Mouse (Mus musculus) liver, adult 2 months (tissue): ENCODE measurements at regions not wholly inside any gene's neighbourhood (a gene's known extent, or its start where the extent isn't known, plus 50 kb on each side); places are given as distances from the start of the nearest gene placed in this dataset.

Experiments
- DNase-seq: peaks from one replicate; pipeline ENCODE4 v3.0.0-alpha.2; 2011; ENCODE audit warnings: low read depth, low spot score; ENCODE audit errors: extremely low read depth
- H3K27ac ChIP-seq: fragments of 200-500 bp; replicated peaks from 2 replicates; pipeline ENCODE4 v1.5.1; 2012; ENCODE audit warnings: low read depth, mild to moderate bottlenecking, control low read depth, inconsistent platforms, low read length; ENCODE audit not compliant: insufficient read depth
- H3K27me3 ChIP-seq: fragments of 200-500 bp; 2 replicates; pipeline ENCODE4 v1.6.1; 2012; ENCODE audit warnings: mild to moderate bottlenecking, moderate library complexity, low read length, inconsistent platforms; ENCODE audit not compliant: control insufficient read depth, insufficient read depth
- H3K36me3 ChIP-seq: fragments of 200-500 bp; 2 replicates; pipeline ENCODE4 v1.6.1; 2012; ENCODE audit warnings: low read length, inconsistent platforms; ENCODE audit not compliant: control insufficient read depth, insufficient read depth
- H3K4me1 ChIP-seq: fragments of 200-500 bp; 2 replicates; pipeline ENCODE4 v1.6.1; 2011; ENCODE audit warnings: low read length; ENCODE audit not compliant: control insufficient read depth, insufficient read depth
- H3K4me3 ChIP-seq: fragments of 200-500 bp; 2 replicates; pipeline ENCODE4 v1.5.1; 2011; ENCODE audit warnings: low read depth, mild to moderate bottlenecking, control low read depth, low read length, moderate library complexity; ENCODE audit not compliant: insufficient read depth
- H3K79me2 ChIP-seq: fragments of 200-500 bp; 2 replicates; pipeline ENCODE4 v1.6.1; 2012; ENCODE audit warnings: inconsistent platforms, mild to moderate bottlenecking, low read length, moderate library complexity; ENCODE audit not compliant: control insufficient read depth, insufficient read depth
- H3K9ac ChIP-seq: fragments of 200-500 bp; 2 replicates; pipeline ENCODE4 v1.6.1; 2012; ENCODE audit warnings: low read depth, mild to moderate bottlenecking, control low read depth, inconsistent platforms, low read length
- CTCF ChIP-seq: fragments of 200-500 bp; IDR thresholded peaks from 2 replicates; pipeline ENCODE4 v1.5.1; 2011; ENCODE audit warnings: low read depth, low read length, control low read depth
- POLR2A ChIP-seq: fragments of 200-500 bp; IDR thresholded peaks from 2 replicates; pipeline ENCODE4 v1.6.1; 2011; ENCODE audit warnings: low read length, control low read depth; ENCODE audit not compliant: insufficient read depth; ENCODE audit errors: extremely low read depth
- WGBS: fragments of 180-500 bp; shearing (Covaris S2); methylation state at CpG from one replicate; pipeline ENCODE4 v1.1.7; 2018; 5-methylcytosine and 5-hydroxymethylcytosine counted together

- WGBS: 82% methylated on average over 8 of the region's 8 CpGs
- H3K9ac ChIP-seq: no peak overlapping the region
- no peak overlapping the region for H3K4me3 ChIP-seq
- no peak for TF ChIP-seq CTCF
- no peak for TF ChIP-seq POLR2A
- H3K36me3 ChIP-seq: no peaks in the 10 kb centered on the region
- H3K79me2 ChIP-seq: no peaks in the 10 kb centered on the region
- DNase-seq: no peak
- H3K27ac ChIP-seq: no peak overlapping the region
- H3K4me1 ChIP-seq: no peaks in the 10 kb centered on the region
- no peaks in the 10 kb centered on the region for H3K27me3 ChIP-seq
Observed at GRCm38 (mm10) chr1:41887556-41887955, 808.0 kb upstream of the Pou3f3 start.

- Histone ChIP-seq H3K4me3 (no peak overlapping the region), H3K36me3 (no peaks in the 10 kb centered on the region), H3K9ac (no peak overlapping the region), H3K79me2 (no peaks in the 10 kb centered on the region), H3K27ac (no peak overlapping the region), H3K27me3 (no peaks in the 10 kb centered on the region), H3K4me1 (no peaks in the 10 kb centered on the region)
- DNase-seq: no peak
- WGBS: 61% methylated on average over 2 of the region's 2 CpGs
- TF ChIP-seq CTCF: no peak
- TF ChIP-seq POLR2A: no peak
Observed at GRCm38 (mm10) chr1:41888213-41888612, 807.4 kb upstream of the Pou3f3 start.

GRCm38 (mm10) chr1:41888966-41889365, 806.6 kb upstream of the Pou3f3 start:
- Histone ChIP-seq H3K27me3 (no peaks in the 10 kb centered on the region), H3K79me2 (no peaks in the 10 kb centered on the region), H3K36me3 (no peaks in the 10 kb centered on the region), H3K27ac (no peak overlapping the region), H3K4me1 (no peaks in the 10 kb centered on the region), H3K4me3 (no peak overlapping the region), H3K9ac (no peak overlapping the region)
- TF ChIP-seq CTCF: no peak
- no peak for TF ChIP-seq POLR2A
- 79% methylated on average over 5 of the region's 5 CpGs for WGBS
- DNase-seq: no peak

- Histone ChIP-seq H3K4me1 (no peaks in the 10 kb centered on the region), H3K9ac (no peak overlapping the region), H3K4me3 (no peak overlapping the region), H3K36me3 (no peaks in the 10 kb centered on the region), H3K79me2 (no peaks in the 10 kb centered on the region), H3K27me3 (no peaks in the 10 kb centered on the region), H3K27ac (no peak overlapping the region)
- 81% methylated on average over 6 of the region's 6 CpGs for WGBS
- DNase-seq: no peak
- TF ChIP-seq POLR2A (no peak), CTCF (no peak)
Observed at GRCm38 (mm10) chr1:41889940-41890339, 805.6 kb upstream of the Pou3f3 start.

GRCm38 (mm10) chr1:41890714-41891689, 804.6 kb upstream of the Pou3f3 start:
- Histone ChIP-seq H3K79me2 (no peaks in the 10 kb centered on the region), H3K27ac (no peak overlapping the region), H3K27me3 (no peaks in the 10 kb centered on the region), H3K4me3 (no peak overlapping the region), H3K36me3 (no peaks in the 10 kb centered on the region), H3K4me1 (no peaks in the 10 kb centered on the region), H3K9ac (no peak overlapping the region)
- TF ChIP-seq CTCF: no peak
- WGBS: 81% methylated on average over 20 of the region's 20 CpGs
- DNase-seq: no peak

GRCm38 (mm10) chr1:41891730-41892129, 803.8 kb upstream of the Pou3f3 start:
- H3K4me1 ChIP-seq: no peaks in the 10 kb centered on the region
- no peaks in the 10 kb centered on the region for H3K79me2 ChIP-seq
- no peaks in the 10 kb centered on the region for H3K27me3 ChIP-seq
- DNase-seq: no peak
- WGBS: 92% methylated on average over 11 of the region's 11 CpGs
- no peaks in the 10 kb centered on the region for H3K36me3 ChIP-seq
- no peak overlapping the region for H3K9ac ChIP-seq
- no peak overlapping the region for H3K4me3 ChIP-seq
- TF ChIP-seq POLR2A (no peak), CTCF (no peak)
- no peak overlapping the region for H3K27ac ChIP-seq
